Mouse (Mus musculus): ENCODE data around the gene Ttll5. TPM values are rescaled to one million over a fixed set of nuclear protein-coding genes. Genes with fewer than 3 reads are reported as not detected.

Gene Ttll5
- polyA plus RNA-seq, 1 experiment: 230 TPM

DNA sequence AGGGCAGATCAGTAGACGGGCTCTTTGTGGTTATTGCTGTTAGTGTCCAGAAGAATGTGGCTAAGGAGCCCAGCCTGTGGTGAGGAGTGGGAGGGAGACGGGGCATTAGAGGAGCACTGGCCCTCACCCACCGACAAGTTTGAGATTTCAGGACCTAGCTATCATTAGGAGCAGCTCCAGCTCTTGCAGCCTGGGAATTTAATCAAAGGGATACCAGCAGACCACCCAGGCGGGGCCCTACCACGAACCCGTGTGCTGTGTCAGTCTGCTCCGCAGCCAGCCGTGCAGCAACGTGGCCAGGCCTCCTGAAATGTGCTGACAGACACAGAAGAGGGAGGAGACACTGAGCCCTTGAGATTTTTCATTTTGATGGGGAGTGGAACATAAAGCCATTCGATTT is 119.0 kb downstream of the Ttll5 start:
- Histone ChIP-seq H3K36me3 (ENCODE audit: control insufficient read depth, insufficient read depth, low read length) (no peaks in the 10 kb centered on the region; the same call in none of the 2 replicates), H3K27ac (ENCODE audit: control insufficient read depth, insufficient read depth, low read depth, low read length) (no peak overlapping the region), H3K27me3 (ENCODE audit: control insufficient read depth, insufficient read depth, low read length) (no peaks in the 10 kb centered on the region), H3K4me3 (ENCODE audit: control insufficient read depth, low read depth, low read length) (no peak overlapping the region), H3K4me1 (ENCODE audit: control insufficient read depth, insufficient read depth, low read length) (no peaks in the 10 kb centered on the region)
- TF ChIP-seq CTCF (IDR thresholded peaks at IDR 0.05; ENCODE audit: control insufficient read depth, insufficient read depth, insufficient replicate concordance, low read depth, low read length) (no peak), POLR2A (IDR thresholded peaks at IDR 0.05; ENCODE audit: control insufficient read depth, low read depth, low read length) (no peak)

DNA sequence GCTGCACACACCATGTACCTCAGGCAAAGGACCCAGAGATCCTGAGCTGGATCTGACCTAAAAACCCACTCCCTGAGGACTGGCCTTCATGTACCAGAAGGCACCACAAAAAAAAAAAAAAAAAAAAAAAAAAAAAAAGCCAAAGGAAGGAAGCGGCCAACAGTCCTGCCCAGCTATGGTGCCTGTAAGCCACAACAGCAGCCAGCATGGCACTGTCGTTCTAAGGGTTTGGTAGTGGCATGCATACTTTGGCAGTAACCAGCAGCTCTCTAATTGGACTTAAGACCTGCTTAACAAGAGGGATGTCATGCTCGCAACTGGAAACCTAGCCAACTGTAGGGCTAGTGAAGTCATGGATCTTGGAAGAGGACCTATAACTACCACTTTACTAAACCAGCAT is 120.0 kb downstream of the Ttll5 start:
- H3K27me3 ChIP-seq (ENCODE audit: control insufficient read depth, insufficient read depth, low read length): no peaks in the 10 kb centered on the region

DNA sequence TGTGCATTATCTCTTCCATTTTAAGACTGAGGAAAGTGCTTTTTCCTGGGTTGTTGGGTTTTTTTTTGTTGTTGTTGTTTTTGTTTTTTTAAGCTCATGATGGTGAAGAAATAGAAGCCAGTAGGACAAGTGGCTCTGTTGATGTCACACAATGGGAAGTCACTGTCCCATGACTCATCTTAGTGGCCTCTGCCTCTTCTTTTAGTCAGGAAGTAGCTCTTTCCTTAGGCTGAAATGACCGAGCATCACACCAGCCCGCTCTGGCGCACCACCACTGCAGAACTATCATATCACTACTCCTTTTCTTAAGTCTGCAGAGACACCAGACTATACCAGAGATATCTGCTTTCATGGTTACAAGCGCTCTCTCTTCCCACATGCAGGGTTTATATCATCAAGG is 122.7 kb downstream of the Ttll5 start:
- Histone ChIP-seq H3K27me3 (ENCODE audit: control insufficient read depth, insufficient read depth, low read length) (no peaks in the 10 kb centered on the region), H3K27ac (ENCODE audit: control insufficient read depth, insufficient read depth, low read depth, low read length) (no peak overlapping the region), H3K36me3 (ENCODE audit: control insufficient read depth, insufficient read depth, low read length) (no peaks in the 10 kb centered on the region; the same call in none of the 2 replicates), H3K4me3 (ENCODE audit: control insufficient read depth, low read depth, low read length) (no peak overlapping the region), H3K4me1 (ENCODE audit: control insufficient read depth, insufficient read depth, low read length) (no peaks in the 10 kb centered on the region)
- TF ChIP-seq CTCF (IDR thresholded peaks at IDR 0.05; ENCODE audit: control insufficient read depth, insufficient read depth, insufficient replicate concordance, low read depth, low read length): no peak
- TF ChIP-seq POLR2A (IDR thresholded peaks at IDR 0.05; ENCODE audit: control insufficient read depth, low read depth, low read length): no peak

More for the DNA sequence above, 120.0 kb downstream of the Ttll5 start:
- Histone ChIP-seq H3K4me3 (ENCODE audit: control insufficient read depth, low read depth, low read length) (no peak overlapping the region), H3K36me3 (ENCODE audit: control insufficient read depth, insufficient read depth, low read length) (no peaks in the 10 kb centered on the region; the same call in none of the 2 replicates), H3K4me1 (ENCODE audit: control insufficient read depth, insufficient read depth, low read length) (no peaks in the 10 kb centered on the region), H3K27ac (ENCODE audit: control insufficient read depth, insufficient read depth, low read depth, low read length) (no peak overlapping the region)
- no peak for TF ChIP-seq POLR2A (IDR thresholded peaks at IDR 0.05; ENCODE audit: control insufficient read depth, low read depth, low read length)
- TF ChIP-seq CTCF (IDR thresholded peaks at IDR 0.05; ENCODE audit: control insufficient read depth, insufficient read depth, insufficient replicate concordance, low read depth, low read length): no peak

DNA sequence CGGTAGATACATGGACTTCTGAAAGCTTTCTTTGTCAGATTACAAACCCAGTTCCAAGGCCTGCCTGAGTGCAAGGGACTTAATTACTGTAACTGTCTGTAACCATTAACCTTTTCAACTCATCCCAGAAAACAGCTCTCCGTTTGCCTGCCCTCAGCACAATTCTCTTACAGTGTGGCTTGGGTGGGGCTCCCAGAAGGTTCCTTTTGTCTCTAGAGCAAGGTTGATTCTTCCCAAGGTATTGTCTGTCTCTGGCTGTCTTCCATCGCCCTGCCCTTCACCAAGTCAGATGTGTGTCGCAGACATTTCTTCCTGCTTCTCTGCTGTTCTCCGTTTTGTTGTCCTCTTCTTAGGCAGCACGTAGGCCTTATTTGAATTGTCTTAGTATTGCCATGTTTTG is 125.2 kb downstream of the Ttll5 start:
- Histone ChIP-seq H3K4me1 (ENCODE audit: control insufficient read depth, insufficient read depth, low read length) (no peaks in the 10 kb centered on the region), H3K27me3 (ENCODE audit: control insufficient read depth, insufficient read depth, low read length) (no peaks in the 10 kb centered on the region), H3K27ac (ENCODE audit: control insufficient read depth, insufficient read depth, low read depth, low read length) (no peak overlapping the region), H3K4me3 (ENCODE audit: control insufficient read depth, low read depth, low read length) (no peak overlapping the region), H3K36me3 (ENCODE audit: control insufficient read depth, insufficient read depth, low read length) (no peaks in the 10 kb centered on the region; the same call in none of the 2 replicates)
- TF ChIP-seq CTCF (IDR thresholded peaks at IDR 0.05; ENCODE audit: control insufficient read depth, insufficient read depth, insufficient replicate concordance, low read depth, low read length): no peak
- TF ChIP-seq POLR2A (IDR thresholded peaks at IDR 0.05; ENCODE audit: control insufficient read depth, low read depth, low read length): no peak

DNA sequence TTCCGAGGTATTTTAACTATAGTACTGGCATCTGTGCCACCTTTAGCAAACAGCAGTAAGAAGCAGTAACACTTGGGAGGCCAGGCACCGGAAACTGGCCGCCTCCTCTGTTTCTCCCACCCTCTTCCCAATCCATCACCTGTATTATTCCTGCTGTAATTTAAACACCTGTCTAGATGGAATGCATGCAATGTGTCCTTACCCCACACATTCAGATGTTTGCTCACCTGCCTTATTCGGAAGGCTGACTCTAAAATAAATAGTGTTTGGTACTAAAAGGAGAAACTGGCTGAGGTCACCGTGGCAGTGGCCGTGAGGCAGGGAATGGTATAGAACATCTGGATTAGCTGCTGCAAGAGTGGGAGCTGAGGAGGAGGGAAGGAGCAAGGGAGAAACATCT is 125.9 kb downstream of the Ttll5 start:
- H3K36me3 ChIP-seq (ENCODE audit: control insufficient read depth, insufficient read depth, low read length): peaks cover 1% of the 10 kb centered on the region
- H3K27ac ChIP-seq (ENCODE audit: control insufficient read depth, insufficient read depth, low read depth, low read length): no peak overlapping the region
- no peak for TF ChIP-seq POLR2A (IDR thresholded peaks at IDR 0.05; ENCODE audit: control insufficient read depth, low read depth, low read length)

DNA sequence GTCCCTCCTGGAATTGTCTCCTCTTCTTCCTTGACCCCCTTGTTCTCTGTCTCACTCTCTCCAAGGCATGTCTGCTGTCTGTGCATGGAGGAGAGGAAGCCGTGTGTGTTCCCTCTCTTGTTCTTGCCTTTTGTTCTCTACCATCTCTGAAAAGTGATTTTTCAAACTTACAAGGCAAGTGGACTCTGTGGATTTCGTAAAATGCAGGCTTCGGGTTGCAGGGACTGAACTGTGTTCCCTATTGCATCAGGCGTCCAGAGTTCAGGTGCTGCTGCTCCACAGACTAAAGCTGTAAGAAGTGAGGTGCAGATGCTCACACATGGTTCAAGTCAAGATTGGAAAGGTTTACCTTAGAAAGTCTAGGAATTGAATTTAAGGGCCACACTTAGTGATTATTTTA is 126.6 kb downstream of the Ttll5 start:
- TF ChIP-seq POLR2A (IDR thresholded peaks at IDR 0.05; ENCODE audit: control insufficient read depth, low read depth, low read length): no peak
- no peak for TF ChIP-seq CTCF (IDR thresholded peaks at IDR 0.05; ENCODE audit: control insufficient read depth, insufficient read depth, insufficient replicate concordance, low read depth, low read length)
- no peaks in the 10 kb centered on the region for H3K27me3 ChIP-seq (ENCODE audit: control insufficient read depth, insufficient read depth, low read length)
- H3K4me3 ChIP-seq (ENCODE audit: control insufficient read depth, low read depth, low read length): no peak overlapping the region
- no peak overlapping the region for H3K27ac ChIP-seq (ENCODE audit: control insufficient read depth, insufficient read depth, low read depth, low read length)
- peaks cover 1% of the 10 kb centered on the region for H3K36me3 ChIP-seq (ENCODE audit: control insufficient read depth, insufficient read depth, low read length)
- H3K4me1 ChIP-seq (ENCODE audit: control insufficient read depth, insufficient read depth, low read length): no peaks in the 10 kb centered on the region

More for the DNA sequence above, 125.9 kb downstream of the Ttll5 start:
- no peak overlapping the region for H3K4me3 ChIP-seq (ENCODE audit: control insufficient read depth, low read depth, low read length)
- no peaks in the 10 kb centered on the region for H3K27me3 ChIP-seq (ENCODE audit: control insufficient read depth, insufficient read depth, low read length)
- no peaks in the 10 kb centered on the region for H3K4me1 ChIP-seq (ENCODE audit: control insufficient read depth, insufficient read depth, low read length)

DNA sequence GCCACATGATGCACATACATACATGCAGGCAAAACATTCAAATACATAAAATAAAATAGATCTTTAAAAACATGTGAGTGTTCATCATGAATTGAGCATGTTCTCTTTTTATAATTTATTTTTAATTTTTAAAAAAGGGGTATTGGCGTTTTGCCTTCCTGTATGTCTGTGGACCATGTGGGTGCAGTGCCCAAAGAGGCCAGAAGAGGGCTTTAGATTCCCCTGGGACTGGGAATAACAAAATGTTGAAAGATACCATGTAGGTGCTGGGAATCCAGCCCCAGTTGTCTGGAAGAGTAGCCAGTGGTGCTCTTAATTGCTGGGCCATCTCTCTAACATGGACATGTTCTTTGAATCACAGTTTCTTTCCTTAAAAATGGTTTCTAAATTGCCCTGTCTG is 127.4 kb downstream of the Ttll5 start:
- H3K36me3 ChIP-seq (ENCODE audit: control insufficient read depth, insufficient read depth, low read length): peaks cover 3% of the 10 kb centered on the region
- TF ChIP-seq POLR2A (IDR thresholded peaks at IDR 0.05; ENCODE audit: control insufficient read depth, low read depth, low read length): no peak
- TF ChIP-seq CTCF (IDR thresholded peaks at IDR 0.05; ENCODE audit: control insufficient read depth, insufficient read depth, insufficient replicate concordance, low read depth, low read length): no peak
- H3K27ac ChIP-seq (ENCODE audit: control insufficient read depth, insufficient read depth, low read depth, low read length): no peak overlapping the region
- no peaks in the 10 kb centered on the region for H3K4me1 ChIP-seq (ENCODE audit: control insufficient read depth, insufficient read depth, low read length)
- no peaks in the 10 kb centered on the region for H3K27me3 ChIP-seq (ENCODE audit: control insufficient read depth, insufficient read depth, low read length)
- no peak overlapping the region for H3K4me3 ChIP-seq (ENCODE audit: control insufficient read depth, low read depth, low read length)

DNA sequence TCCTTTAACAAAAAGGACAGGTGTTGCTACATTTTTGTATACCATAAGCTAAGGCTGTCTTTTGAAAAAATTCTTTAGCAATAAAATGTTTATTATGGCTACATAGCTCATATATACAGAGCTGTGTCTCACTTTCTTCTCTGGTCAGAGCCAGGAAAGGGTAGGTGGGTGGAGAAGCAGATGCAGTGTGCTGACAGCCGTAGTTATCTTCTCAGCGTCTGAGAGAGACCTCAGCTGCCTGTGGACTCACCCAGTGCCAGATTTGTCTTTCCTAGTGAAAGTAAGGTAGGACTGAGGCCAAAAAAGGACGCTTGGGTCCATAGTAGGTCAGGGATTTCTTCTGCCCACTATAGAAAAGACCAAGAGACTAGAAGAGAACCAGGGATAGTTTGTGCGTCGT is 127.9 kb downstream of the Ttll5 start:
- Histone ChIP-seq H3K4me3 (ENCODE audit: control insufficient read depth, low read depth, low read length) (no peak overlapping the region), H3K27me3 (ENCODE audit: control insufficient read depth, insufficient read depth, low read length) (no peaks in the 10 kb centered on the region), H3K36me3 (ENCODE audit: control insufficient read depth, insufficient read depth, low read length) (peaks cover 3% of the 10 kb centered on the region), H3K27ac (ENCODE audit: control insufficient read depth, insufficient read depth, low read depth, low read length) (no peak overlapping the region), H3K4me1 (ENCODE audit: control insufficient read depth, insufficient read depth, low read length) (no peaks in the 10 kb centered on the region)
- TF ChIP-seq POLR2A (IDR thresholded peaks at IDR 0.05; ENCODE audit: control insufficient read depth, low read depth, low read length) (no peak), CTCF (IDR thresholded peaks at IDR 0.05; ENCODE audit: control insufficient read depth, insufficient read depth, insufficient replicate concordance, low read depth, low read length) (no peak)
